Mouse (Mus musculus) liver, adult 10 weeks (tissue): Measurements from ENCODE around the gene Sestd1. TPM values are rescaled to one million over a fixed set of nuclear protein-coding genes. Genes with fewer than 3 reads are reported as not detected.

Experiments
- polyA plus RNA-seq: library from polyadenylated mRNA; stranded (reverse); fragments of 350-450 nt; fragmentation: Illumina TruSeq; extraction: RNeasy Lipid Tissue Mini Kit (QIAGEN cat#74804); gene quantifications from one replicate; pipeline ENCODE4 v1.2.3, GENCODE M21; 2014; ENCODE audit warnings: low read depth, low replicate concordance

The Sestd1 gene
- polyA plus RNA-seq = 1.9 TPM

GRCm38 (mm10) chr2:77280512-77281409, at the start of gene Sestd1:
Sestd1 (minus strand) TSS chr2:77280592.

GRCm38 (mm10) chr2:77170633-77171105, 109.7 kb downstream of the Sestd1 start, which contains the start of gene Ccdc141:
Ccdc141 (minus strand) TSS chr2:77170636.

Other genes starting within 250 kb of the Sestd1 start
- 16.9 TPM for gene Ccdc141, start 110.0 kb downstream of the Sestd1 start, polyA plus RNA-seq